Mouse (Mus musculus): ENCODE data around the gene Gm10577.

DNA sequence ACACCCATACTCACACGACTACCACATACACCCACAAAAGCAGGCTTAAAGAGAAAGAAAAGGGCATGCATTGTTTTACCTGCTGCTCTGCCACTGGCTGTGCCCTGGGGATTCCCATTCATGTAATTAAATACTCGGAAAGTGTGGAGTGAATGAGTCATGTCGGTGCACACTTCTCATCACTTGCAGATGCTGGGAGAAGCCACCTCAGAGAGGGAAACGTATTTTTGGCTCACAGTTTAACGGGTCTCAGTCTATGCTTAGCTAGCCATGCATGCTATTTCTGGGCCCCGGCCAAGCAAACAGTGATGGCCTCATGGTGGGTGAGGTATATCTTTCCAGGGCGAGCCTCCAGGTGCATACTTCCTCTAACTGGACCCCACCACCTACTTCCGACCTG, 21.6 kb downstream of the Gm10577 start:
- TF ChIP-seq EP300 (optimal IDR thresholded peaks at IDR 0.05): no peak
- TF ChIP-seq CTCF (IDR thresholded peaks at IDR 0.05; ENCODE audit: low read depth): no peak
